Mouse (Mus musculus) lung, postnatal 0 days (tissue): Measurements from ENCODE around the gene Coro1b.

Experiments
- CTCF ChIP-seq: IDR thresholded peaks from 2 replicates; pipeline ENCODE4 v1.5.1; 2016; ENCODE audit warnings: antibody characterized with exemption, mild to moderate bottlenecking
- EP300 ChIP-seq: IDR thresholded peaks from 2 replicates; pipeline ENCODE4 v1.6.1; 2016; ENCODE audit warnings: antibody characterized with exemption, mild to moderate bottlenecking, control low read depth

GRCm38 (mm10) chr19:4156771-4157170 lies 8.4 kb downstream of the Coro1b start:
- no peak for TF ChIP-seq CTCF
- no peak for TF ChIP-seq EP300
